Mouse (Mus musculus) erythroblast, embryonic 14.5 days (primary cell): ENCODE measurements around the gene Tcp11x2.

Experiments used
- GATA1 ChIP-seq: IDR thresholded peaks from 2 replicates; pipeline ENCODE4 v1.6.1; 2012; ENCODE audit warnings: low read length, inconsistent platforms, mixed read lengths
- TAL1 ChIP-seq: IDR thresholded peaks from 3 replicates; pipeline ENCODE4 v1.6.1; 2012; ENCODE audit warnings: low read length, inconsistent platforms, mixed read lengths

GRCm38 (mm10) chrX:135703111-135703510 lies 9.5 kb upstream of the Tcp11x2 start:
- TF ChIP-seq TAL1, result no peak
- no peak for TF ChIP-seq GATA1
